Mouse (Mus musculus): ENCODE measurements around the gene Scube3.
"Not testable (repeated sequence)": the region's sequence is repeated elsewhere in the genome, so short reads cannot be mapped to it uniquely, and the experiment has no call there.

Scube3 gene

DNA sequence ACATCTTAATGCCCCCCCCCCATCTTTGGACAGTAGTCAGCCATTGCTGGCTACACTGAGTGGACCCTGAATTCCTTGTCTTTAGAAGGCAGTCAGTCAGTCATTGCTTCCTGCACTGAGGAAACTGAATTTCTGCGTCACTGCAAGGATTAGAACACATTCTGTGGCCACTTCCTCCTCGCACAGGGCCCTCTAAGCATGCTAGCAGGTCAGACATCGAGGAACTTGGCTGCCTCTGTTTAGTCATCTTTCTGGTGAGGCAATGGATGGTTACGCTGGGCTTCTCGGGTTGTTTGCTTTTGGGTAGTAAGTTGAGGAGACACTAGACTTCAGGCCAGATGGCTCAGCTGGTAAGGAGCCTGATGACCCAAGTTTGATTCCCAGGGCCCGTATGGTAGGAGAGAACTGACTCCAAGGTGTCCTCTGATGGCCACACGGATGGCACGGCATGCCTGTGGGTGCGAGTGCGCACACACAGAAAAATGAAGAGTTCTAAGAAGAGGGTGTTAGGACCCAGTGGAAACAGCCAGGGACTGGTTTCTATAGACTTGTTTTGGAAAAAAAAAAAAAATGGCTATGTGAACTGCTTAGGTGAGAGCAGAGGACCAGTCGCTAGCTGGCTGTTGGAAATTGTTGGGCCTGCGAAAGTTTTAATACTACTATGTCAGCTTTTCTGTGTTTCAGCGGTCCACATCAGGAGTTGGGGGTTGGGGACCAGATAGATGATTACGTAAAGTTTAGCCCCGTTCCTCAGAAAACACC is 39.0 kb downstream of the Scube3 start:
- no peak for DNase-seq

DNA sequence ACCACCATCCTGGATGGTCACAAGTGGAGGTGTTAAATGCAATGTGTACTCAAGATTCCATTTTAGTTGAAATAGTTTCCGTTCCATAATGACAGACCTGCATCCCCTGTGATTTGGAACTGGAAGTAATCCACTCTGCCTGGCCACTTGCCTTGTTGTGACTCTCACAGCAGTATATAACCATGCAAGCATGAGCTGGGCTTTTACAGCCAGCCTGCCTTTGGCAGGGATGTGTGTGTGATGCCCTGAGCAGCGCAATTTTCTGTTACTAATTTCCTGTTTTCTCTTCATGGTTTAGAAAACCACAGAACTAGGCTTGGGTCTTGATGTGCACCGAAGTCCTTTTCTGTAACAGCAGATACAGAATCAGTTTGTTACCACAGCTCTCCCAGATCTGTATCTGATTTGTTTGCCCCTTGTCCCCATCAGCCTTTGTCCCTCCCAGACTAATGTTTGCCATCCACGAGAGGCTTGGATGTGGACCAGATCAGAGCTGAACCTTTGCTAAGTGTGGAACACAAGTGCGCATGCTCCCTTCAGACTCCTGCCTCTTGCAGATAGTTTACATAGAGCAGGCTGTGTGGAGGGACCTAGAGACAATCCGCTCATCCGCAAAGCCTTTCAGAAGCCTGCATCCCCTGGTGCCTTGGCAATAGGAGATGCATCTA is 43.2 kb downstream of the Scube3 start:
- DNase-seq: no peak

DNA sequence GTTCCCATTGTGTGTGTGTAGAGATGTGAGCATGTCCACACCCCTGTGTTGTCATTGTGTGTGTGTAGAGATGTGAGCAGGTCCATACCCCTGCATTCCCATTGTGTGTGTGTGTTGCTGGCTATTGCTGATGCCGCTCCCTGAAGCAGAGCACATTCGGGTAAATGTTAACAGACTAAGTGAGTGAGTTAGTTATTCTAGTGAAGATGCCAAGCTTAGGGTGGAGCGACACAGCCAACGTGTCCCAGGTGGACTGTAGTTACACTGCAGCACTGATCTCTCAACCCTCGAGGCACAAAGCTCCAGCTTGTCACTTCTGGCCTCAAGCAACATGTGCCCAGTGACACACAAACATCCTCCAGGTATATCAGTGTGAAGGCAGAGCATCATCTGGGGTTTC is 46.4 kb downstream of the Scube3 start:
- DNase-seq: no peak

DNA sequence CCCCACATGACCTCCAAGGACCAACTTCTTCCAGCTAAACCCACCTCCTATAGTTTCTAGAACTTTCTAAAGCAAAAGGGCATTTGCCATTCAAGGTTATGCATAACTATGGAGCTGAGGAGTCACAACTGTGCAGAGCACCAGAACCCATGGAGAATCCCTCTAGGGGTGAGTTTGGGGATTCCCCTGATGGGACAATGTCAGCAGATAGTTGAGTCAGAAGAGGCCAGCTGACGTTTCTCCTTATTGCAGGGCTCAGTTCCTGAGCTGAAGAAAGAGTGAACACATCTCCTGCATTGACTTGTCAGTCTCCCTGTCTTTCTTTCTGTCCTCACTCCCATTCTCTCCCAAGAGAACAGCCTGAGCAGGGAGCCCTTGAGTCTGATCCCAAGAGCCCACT is 50.8 kb downstream of the Scube3 start:
- DNase-seq: no peak

DNA sequence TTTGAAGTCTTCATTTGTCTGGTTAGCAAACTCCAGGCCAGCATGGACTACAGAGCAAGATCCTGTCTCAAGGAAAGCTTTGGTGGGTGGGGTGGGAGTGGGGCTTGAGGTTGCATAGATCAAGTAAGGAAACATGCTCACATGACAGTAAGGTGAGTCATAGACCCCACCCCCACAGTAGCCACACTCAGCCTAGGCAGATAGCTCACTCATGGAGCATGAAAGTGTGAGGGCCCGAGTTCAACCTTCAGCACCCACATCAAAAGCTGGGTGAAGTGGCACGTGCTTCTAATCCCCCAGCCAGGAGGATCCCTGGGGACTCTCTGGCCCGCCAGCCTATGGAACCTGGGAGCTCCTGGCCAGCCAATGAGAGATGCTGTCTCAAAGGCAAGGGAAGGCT is 51.6 kb downstream of the Scube3 start:
- DNase-seq: no peak

GRCm38 (mm10) chr17:28195033-28195432 is 53.1 kb downstream of the Scube3 start:
- no peak for DNase-seq

GRCm38 (mm10) chr17:28197646-28198045 is 55.7 kb downstream of the Scube3 start:
- peak; percentile 23 for DNase-seq

- no peak for DNase-seq
Observed at GRCm38 (mm10) chr17:28201982-28202381, 60.0 kb downstream of the Scube3 start.

- DNase-seq: peak; percentile 49
Observed at GRCm38 (mm10) chr17:28204052-28204720, 62.2 kb downstream of the Scube3 start.

GRCm38 (mm10) chr17:28205443-28205842 is 63.5 kb downstream of the Scube3 start:
- no peak for DNase-seq

DNA sequence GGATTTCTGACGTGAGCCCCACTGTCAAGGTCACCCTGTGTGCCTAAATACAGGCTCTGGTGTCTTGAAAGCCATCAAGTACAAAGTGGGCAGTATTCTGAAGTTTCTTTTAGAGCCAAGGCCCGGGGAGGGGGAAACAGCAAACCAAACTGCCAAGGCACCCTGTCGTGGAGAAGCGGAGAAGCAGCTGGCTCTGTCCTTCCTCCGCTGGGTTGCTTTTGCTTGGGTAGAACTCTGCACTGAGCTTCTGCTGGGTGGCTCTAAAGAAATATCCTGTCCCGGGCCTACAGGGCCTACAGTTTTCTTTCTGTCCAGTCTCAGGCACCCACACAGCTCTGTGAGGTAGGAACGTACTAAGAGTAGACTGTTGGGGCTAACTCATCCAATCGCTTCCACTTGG is 65.2 kb downstream of the Scube3 start:
- no peak for DNase-seq

DNA sequence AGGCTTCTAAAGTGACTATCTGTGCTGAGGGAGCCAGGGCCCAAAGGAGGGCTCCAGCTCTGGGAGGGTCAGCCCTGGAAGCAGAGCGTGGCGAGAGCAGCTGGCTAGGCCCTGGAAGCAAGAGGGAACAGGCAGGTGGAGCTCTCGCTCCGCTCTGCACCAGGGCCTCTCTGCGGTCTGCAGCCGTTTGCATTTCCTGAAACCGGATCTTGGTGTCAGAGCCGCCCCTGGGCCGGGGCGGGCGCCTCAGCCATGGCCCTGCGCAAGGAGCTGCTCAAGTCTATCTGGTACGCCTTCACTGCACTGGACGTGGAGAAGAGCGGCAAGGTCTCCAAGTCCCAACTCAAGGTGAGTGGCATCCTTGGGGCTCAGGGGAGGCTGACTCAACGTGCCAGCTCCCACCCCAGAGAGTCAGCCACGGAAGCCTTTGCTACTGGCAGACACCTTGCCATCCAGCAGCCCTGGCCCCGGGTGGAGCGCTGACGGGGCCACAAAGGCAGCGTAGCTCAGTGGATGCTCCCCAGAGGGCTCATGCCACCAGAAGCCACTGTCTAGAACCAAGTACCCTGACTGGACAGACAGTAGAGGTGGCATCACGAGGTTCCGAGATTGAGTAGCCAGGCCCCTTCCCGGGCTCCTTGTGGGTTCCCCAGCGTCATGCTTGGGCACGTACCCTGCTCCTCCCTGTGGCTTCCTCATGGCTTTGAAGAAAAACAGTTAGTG is 65.8 kb downstream of the Scube3 start, which contains the start of gene Def6:
Def6 (plus strand) TSS at position 188 of the 723 bp plus-strand sequence.
- DNase-seq: peak; percentile 89

- no peak for DNase-seq
Observed at GRCm38 (mm10) chr17:28208314-28208612, 66.3 kb downstream of the Scube3 start.

- no peak for DNase-seq
Observed at GRCm38 (mm10) chr17:28209457-28210110, 67.6 kb downstream of the Scube3 start.

GRCm38 (mm10) chr17:28211921-28212341 is 70.0 kb downstream of the Scube3 start:
- no peak for DNase-seq

GRCm38 (mm10) chr17:28212391-28212790 is 70.5 kb downstream of the Scube3 start:
- DNase-seq: no peak

GRCm38 (mm10) chr17:28213236-28213635 is 71.3 kb downstream of the Scube3 start:
- no peak for DNase-seq

DNA sequence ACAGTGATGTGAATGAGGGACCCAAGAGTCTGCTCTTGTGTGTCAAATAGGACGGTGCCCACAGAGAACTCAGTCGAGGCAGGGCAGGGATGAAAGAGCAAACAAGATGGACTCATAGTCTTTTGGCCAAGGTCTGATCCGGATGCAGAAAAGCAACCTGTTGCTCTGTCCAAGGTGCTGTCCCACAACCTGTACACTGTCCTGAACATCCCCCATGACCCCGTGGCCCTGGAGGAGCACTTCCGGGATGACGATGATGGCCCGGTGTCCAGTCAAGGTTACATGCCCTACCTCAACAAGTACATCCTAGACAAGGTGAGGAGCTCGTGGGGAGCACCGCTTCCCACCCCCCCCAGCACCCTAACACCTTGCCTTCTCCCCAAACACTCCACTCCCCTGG is 74.8 kb downstream of the Scube3 start:
- no peak for DNase-seq

DNA sequence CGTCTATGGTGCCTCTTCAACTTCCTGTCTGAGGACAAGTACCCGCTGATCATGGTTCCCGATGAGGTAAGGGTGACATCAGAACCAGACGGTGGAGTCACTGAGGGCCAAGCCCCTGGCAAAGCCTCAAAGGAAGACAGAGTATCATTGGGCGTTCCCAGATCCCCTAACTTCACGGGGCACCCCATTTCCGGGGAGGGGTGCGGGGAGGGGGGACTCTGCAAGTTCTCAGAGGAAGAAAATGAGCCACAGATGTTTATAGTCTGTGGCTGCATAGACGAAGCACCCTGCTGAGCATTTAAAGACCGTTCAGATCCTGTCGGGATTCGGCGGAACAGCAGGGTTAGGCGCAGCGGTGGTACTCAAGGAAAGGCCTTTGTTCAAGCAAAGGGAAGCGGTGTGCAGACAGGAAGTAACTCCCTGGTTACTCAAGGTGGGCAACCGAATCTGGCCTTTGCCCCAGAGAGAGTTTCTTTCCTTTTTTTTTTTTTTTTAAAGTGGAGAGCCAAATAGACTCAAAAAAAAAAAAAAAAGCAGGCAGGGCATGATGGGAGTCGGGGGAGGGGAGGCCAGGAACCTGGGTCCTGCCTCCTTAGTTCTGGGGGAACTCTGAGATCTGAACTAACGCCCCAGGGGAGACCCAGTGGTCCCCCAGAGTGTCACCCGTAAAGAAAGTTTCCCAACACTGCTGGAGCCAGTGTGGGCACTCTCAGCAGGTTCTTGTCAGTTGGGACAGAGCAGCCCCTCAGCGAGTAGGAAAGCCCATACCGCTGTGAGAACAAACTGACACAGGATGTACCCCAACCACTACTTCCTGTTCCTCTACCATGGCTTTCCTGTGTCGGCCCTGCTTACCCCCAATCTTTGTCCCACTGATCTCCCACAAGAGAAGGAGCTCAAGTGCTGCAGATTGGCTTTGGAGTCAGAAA is 76.0 kb downstream of the Scube3 start:
- no peak for DNase-seq

DNA sequence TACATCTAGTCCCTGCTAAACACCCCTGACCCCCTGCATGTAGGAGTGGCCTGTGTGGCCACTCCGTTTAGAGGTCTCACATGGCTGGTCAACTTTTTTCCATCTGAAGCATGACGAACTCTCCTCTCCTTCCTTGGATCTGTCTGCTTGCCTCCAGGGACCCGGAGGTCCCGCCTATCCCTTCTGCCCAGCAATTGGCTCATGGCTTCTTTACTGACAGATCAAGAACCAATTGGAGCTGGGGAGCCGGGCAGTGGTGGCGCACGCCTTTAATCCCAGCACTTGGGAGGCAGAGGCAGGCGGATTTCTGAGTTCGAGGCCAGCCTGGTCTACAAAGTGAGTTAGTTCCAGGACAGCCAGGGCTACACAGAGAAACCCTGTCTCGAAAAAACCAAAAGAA is 80.5 kb downstream of the Scube3 start:
- DNase-seq: not testable (repeated sequence)

DNA sequence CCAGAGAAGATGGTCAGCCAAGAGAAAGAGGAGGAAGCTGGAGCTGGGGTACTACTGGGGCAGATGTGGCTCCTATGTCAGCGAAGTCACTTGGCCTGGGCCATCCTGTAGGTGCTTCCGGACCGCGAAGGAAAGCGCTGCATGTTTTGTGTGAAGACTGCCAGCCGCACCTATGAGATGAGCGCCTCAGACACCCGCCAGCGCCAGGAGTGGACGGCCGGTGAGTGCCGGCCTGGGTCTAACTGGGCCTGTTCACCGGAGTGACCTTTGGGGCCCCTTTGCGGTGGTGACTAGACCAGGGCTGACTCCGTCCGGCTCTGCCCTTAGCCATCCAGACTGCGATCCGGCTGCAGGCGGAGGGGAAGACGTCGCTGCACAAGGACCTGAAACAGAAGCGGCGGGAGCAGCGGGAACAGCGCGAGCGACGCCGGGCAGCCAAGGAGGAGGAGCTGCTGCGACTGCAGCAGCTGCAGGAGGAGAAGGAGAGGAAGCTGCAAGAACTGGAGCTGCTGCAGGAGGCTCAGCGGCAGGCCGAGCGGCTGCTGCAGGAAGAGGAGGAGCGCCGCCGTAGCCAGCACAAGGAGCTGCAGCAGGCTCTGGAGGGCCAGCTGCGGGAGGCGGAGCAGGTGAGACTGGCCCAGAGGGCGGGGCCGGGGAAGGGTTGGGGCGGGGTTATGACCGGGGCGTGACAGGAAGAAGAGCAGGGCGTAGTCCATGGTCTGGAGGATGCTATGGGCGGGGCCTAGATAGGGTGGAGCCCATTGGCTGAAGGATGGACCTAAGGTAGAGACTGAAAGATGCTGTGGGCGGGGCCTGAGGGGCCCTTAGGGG is 81.8 kb downstream of the Scube3 start:
- peak; percentile 96 for DNase-seq

Measured in kidney, postnatal 14 days (tissue).